Mouse (Mus musculus) urinary bladder, postnatal 14 days (tissue): Measurements from ENCODE around the gene Inafm1.
A peak's percentile ranks its signal among the peaks of the same experiment; 100 is the strongest.
"Not testable (repeated sequence)": the region's sequence is repeated elsewhere in the genome, so short reads cannot be mapped to it uniquely, and the experiment has no call there.

Experiments used
- DNase-seq: peaks from one replicate; pipeline ENCODE4 v3.0.0; 2021; ENCODE audit warnings: low spot score

The Inafm1 gene

DNA sequence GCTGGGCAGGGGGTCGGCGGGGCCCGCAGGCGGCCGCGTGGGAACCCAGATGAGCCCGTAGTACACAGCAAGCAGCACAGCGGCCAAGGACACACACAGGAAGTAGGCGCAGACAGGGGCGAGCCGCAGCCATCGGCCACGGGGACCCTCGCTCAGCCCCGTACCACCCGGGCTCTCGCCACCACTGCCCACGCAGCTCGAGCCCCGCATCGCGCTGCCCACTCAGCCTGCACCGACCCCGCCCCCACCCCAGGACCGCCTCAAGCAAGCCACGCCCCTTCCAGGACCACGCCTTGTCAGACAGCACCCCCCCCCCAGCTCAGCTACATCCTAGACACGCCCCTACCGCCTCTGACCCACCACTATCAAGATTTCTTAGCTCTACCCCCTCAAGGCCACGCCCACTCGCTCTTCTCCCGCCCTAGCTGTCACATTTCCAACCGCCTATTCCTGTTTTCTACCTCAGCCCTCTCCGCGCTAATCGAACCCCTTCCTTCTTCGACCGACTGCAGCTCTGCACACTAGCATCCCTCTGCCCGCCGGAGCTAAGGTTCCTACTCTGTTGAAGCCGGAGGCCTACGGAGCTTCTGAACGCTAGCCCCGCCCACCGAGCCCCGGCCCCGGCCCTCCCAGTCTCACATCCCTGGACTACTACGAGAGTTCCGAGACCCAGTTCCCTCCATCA lies at the start of gene Inafm1:
Gene Inafm1, minus strand, starts transcription at position 537 of the 685 bp plus-strand sequence.
- DNase-seq, result peak; percentile 92

GRCm38 (mm10) chr7:16320479-16320878 lies 47.1 kb upstream of the Inafm1 start:
- no peak for DNase-seq

GRCm38 (mm10) chr7:16319216-16319615 lies 45.8 kb upstream of the Inafm1 start:
- no peak for DNase-seq

- no peak for DNase-seq
Measured at GRCm38 (mm10) chr7:16317094-16317493, 43.7 kb upstream of the Inafm1 start.

DNA sequence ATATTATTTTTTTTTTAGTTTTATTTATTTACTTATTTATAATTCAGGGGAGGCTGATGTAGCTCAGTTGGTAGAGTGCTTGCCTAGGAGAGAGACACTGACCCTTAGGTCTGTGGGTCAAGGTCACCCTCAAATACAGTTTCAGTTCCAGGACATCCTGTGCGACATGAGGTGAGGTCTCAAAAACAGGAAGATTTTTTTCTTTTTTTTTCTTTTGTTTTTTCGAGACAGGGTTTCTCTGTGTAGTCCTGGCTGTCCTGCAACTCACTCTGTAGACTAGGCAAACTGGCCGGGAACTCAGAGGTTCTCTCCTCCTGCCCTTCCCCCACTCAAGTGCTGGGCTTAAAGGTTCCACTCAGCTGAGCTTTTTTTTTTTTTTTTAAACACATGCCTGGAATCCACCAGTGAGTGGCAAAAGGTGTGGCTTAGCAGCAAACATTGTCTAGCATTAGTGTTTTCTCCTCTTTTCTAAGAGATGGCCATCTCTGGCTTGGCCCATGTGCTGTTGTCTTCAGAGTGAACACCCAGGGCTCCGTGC lies 41.9 kb upstream of the Inafm1 start:
- no peak for DNase-seq

DNA sequence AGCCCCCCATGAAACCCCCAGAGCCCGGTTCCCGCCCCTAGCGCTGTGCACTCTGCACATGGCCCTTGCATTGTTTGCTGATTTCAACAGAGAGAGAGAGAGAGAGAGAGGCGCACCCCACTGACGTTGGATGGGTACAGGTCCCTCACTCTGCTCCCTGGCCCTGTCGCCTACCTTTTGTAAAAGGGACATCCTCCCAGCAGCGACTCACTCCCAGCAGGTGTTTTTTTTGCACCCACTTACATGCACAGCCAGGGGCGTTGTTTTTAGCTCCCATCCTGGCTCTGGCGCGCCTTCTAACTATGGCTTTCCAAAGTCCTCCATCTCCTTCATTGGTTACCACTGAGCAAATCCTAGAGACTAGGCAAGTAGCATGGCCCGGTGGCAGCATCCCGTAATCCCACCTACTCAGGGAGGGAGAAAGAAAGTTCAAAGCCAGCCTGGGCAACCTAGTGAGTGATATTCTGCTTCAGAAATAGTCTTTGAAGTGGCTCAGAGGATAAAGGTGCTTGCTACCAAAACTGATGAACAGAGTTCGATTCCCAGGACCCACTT lies 40.9 kb upstream of the Inafm1 start:
- no peak for DNase-seq

- DNase-seq, result peak; percentile 88
Measured at GRCm38 (mm10) chr7:16313481-16314220, 40.2 kb upstream of the Inafm1 start.

DNA sequence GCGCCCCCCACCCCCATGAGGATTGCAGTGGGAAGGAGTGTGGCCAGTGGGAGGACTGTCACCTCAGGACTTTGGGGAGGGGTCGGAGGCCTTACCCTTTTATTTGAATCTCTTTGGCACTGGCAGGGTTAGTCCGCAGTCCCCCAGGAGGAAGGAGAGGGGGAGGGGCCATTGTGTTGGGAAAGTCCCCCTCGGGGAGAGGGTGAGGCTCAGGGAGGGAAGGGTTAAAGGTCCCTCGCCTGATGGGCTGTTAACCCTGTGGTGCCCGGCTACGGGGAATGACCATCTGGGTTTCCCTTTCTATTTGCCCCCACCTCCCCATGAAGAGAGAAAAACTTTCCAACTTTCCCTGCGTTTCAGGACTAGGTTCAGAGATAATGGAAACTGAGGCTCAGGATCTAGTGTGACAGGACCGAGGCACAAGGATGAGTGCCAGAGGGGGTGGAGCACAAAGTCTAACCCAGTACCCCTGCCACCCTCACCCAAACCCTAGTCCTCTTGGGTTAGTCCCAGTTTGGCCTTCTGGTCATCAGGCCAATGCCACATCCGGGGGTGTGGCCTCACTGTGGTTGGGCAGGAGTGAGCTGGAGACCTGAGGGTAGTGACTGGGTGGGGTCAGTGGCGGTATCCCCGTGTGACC lies 39.4 kb upstream of the Inafm1 start:
- peak; percentile 79 for DNase-seq

DNA sequence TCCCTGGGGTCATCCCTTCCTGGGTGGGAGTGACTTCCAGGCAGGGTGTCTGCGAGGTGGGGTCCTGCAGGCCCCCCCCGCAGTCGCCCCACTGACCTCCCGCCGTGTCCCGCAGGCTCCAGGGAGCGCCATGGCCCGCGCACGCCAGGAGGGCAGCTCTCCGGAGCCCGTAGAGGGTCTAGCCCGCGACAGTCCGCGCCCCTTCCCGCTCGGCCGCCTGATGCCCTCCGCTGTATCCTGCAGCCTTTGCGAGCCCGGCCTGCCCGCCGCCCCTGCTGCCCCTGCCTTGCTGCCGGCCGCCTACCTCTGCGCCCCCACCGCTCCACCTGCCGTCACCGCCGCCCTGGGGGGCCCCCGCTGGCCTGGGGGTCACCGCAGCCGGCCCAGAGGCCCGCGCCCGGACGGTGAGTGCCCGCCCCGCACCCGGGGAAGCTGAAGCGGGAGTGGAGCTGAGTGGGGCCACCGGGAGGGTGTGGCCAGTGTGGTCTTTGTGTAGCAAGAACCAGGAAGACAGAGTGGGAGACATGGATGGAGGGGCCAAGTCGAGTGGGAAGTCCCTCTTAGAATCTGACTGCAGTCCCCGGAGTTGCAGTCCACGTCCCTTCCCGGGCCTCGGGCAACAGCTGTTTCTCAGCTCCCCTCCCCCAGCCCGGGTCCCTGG lies 38.7 kb upstream of the Inafm1 start:
- peak; percentile 52 for DNase-seq

GRCm38 (mm10) chr7:16311453-16312004 lies 38.1 kb upstream of the Inafm1 start:
- peak; percentile 31 for DNase-seq

GRCm38 (mm10) chr7:16310521-16311452 lies 37.4 kb upstream of the Inafm1 start:
- DNase-seq, result peak; percentile 18

DNA sequence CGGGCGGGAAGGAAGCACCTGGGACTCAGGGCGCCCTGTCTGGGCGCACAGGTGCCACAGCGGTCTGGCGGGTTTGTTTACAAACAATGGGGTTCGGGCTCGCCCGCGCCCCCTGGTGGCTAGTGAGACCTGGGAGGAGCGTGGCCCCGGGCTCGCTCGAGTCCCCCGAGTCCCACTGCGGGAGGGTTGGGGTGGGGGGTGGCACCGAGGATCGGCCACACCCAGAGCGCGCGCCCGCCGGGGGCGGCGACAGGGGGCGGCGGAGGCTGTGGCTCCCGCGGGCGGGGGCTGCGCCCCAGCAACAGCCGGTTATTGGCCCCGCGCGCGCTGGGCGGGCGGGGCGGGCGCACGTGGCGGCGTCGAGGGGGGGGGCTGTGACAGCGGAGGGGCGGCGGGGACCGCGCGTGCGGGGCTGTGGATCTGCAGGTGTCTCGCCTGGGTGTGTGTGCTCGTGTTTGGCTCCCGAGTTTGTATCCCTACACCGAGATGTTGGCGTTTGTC lies 36.7 kb upstream of the Inafm1 start:
- peak; percentile 84 for DNase-seq

DNA sequence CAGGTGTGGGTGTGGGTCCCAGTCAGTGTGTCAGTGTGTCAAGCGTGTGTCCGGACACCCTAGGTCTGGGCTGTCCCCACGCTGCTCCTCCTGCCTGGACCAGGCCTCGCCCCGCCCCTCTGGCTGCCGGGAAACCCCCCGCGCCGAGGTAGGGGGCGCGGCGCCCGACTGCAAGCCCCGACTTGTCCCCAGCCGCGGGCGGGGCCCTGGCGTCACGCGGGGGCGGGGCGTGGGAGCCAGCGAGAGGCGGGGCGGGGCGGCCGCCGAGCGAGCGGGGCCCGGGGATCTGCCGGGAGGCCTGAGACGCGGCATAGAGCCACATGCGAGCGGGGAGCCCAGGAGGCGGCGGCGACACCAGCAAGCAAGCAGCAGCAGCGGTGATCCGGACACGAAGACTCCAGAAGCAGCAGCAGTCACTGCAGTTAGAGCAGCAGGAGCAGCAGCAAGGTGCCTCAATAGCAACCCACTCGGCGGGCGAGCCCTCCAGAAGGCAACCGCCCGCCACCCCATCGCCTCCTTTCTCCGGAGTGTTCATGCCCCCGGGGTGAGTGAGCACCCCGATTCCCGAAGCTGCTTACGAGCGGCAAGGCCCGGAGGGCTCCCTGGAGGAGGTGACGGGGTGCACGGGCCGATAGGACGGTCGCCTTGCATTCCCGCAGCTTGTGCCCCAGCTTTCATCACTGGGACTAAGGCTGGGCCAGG lies 36.1 kb upstream of the Inafm1 start:
- DNase-seq, result peak; percentile 88

DNA sequence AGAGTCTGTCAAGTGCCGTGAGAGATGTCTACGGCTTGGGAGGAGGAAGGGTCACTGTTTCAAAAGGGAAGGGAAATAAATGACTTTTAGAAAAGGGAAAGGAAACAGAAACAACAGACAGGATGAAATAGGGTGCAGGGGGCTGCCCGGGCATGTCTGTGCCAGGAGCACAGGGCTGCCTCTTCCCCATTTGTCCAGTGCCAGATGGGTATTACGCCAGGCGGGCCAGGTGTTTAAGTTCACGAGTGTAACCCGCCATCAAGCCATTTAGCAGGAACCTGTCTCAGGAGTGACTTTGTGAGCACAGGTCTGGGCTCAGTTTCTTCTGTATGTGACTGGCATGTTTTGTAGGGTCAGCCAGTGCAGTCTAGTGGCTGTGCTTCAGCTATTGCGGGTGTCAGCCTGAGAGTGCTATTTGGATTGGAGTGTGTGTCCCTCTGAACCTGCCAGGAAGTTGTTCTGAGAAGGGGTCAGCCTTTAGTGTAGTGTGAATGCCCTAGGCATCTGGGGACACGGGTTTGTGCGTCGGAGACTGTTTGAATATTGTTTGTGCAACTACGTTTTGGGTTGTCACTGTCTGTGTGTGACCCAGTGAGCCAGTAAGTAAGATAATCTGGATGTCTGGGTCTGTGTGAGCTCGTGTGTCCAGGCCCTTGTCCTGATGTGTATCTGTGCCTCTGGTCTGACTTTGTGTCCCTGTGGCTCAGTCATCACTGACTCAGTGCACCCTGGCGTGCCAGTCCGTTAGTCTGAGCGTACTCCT lies 35.3 kb upstream of the Inafm1 start:
- no peak for DNase-seq

- DNase-seq, result not testable (repeated sequence)
Measured at GRCm38 (mm10) chr7:16308093-16308492, 34.7 kb upstream of the Inafm1 start, which contains the start of gene Bbc3. Gene Bbc3 (plus strand): TSS chr7:16308393.

DNA sequence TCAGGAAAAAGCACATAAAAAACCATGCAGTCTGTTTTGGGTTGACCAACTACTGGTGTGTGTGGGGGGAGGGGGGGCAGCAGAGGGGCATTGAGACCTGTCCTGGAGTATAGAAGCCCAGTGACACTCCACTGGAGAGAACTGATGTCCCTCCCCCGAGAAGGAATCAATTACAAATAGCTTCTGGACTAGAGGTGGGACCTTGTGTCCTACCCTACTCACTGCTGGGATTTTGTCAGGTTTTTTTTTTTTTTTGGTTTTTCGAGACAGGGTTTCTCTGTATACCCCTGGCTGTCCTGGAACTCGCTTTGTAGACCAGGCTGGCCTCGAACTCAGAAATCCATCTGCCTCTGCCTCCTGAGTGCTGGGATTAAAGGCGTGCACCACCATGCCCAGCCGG lies 33.7 kb upstream of the Inafm1 start:
- DNase-seq, result not testable (repeated sequence)

- DNase-seq, result peak; percentile 85
Measured at GRCm38 (mm10) chr7:16299419-16300035, 26.1 kb upstream of the Inafm1 start.

DNA sequence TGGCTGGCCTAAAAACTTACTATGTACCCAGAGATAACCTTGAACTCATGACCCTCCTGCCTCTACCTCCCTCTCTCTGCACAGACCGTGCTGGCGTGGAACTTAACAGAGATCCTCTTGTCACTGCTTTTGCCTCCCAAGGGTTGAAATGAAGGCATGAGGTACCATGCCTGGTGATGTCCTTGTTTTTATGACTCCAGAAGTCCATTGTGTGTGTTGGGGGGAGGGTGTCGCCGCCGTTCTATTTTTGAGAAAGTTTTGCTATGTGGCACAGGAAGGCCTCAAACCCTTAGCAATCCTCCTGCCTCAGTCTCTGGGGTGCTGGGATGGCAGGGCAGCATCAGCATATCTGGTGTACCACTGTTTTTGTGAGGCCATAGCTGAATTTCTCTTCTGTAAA lies 25.5 kb upstream of the Inafm1 start:
- no peak for DNase-seq
